Mouse (Mus musculus) skeletal muscle tissue, adult 2 months (tissue): ENCODE data around the gene Glyctk.
A peak's percentile ranks its signal among the peaks of the same experiment; 100 is the strongest.

ENCODE experiments used
- DNase-seq: peaks from one replicate; pipeline ENCODE4 v3.0.0-alpha.2; 2012; ENCODE audit warnings: low read depth, low spot score

Gene Glyctk

DNA sequence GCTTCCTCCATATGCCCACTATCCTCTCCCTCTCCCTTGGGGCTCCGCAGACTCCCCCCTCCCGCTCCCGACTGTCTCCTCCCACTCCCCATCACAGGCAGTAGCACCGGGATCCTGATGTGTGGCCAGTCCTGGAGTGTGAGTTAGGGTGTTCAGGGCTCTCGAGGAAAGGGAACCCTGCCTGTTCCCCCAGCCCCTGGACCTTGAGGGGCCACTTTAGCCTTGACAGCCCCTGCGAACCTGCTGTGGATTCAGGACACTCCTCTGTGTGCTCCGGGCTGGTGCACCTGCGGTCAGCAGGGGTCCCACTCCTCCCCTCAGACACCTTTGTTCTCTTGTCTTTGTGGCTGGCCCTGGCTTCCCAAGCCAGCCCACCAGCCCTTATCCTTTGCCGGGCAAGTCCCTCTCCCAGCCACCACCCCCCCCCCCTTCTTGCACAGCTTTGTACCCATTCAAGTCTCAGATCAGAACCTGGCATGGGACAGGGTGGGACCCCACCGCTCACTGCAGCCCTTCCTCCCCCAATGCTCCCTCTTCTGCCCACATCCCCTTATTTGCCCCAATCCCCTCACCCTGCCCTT is 10.0 kb downstream of the Glyctk start:
- DNase-seq, result no peak

DNA sequence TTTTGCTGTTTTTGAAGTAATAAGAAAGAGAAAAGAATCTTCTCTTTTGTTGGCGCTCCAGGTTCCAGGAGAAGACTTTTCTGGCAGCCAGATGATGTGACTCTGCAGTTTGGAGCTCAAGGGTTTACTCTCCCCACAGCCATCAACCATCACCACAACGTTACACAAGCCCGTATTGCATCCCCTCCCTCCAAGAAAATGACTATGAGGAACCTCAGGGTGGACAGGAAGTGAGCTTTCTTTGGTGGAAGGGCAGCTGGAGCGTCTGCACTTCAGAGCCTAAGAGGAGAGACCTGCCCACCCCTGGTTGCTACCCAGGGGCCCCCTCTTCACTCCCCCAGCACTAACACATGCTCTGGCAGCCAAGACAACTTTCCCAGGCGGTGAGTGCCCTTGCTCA is 10.7 kb downstream of the Glyctk start:
- no peak for DNase-seq

DNA sequence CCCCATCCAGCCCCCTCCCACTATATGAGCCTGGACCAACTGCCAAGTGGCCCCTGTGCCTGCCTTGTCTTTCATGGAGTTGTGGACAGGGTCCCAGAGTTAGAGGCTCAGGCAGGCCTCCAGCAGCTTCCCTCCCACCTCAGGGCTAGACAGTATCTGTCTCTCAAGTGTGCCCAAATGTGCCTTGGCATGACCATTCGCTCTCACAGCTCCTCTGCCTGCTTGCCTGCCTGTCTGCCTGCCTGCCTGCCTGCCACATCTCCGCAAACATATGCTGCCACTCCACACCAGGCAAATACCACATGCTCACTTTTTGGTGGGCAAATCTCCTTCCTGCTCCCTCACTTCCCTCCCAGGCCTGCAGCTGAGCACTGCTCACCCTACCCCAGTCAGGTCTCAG is 12.4 kb downstream of the Glyctk start:
- DNase-seq, result no peak

DNA sequence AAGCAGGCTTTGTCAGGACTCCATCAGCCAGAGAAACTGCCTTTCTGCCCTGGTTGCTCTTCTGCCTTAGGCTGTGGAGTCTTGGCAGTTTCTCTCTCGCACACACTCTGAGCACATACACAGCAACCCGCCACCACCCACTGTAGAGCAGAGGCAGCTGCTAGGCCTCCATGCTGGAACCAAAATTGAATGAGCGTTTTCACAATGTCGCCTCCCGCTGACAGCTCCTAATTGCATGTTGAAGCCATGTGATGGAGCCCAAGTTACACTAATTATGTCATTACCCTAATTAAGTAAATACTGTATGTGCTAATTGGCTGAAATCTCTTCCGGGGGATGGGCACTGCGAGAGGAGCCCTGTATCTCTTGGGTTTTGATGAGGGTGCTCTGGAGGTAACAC is 13.8 kb downstream of the Glyctk start:
- DNase-seq, result no peak

DNA sequence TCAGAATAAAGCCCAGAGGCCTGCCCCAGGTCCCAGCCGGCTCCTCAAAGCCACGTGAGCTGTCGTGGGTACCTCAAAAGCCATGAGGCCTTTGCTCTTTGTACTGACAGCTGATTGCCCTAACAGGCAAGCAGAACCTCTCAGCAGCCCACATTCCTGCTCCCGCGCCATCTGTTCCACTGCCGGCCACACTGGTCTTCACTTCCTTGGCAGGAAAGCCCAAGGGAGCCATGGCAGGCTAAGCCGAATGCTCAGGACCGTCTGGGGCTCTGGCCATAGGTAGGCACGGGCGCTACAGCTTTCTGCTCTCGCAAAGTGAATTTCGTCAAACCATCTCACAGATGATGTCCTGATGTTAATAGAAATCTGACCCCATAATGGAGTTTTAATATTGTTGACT is 16.0 kb downstream of the Glyctk start:
- DNase-seq, result no peak

DNA sequence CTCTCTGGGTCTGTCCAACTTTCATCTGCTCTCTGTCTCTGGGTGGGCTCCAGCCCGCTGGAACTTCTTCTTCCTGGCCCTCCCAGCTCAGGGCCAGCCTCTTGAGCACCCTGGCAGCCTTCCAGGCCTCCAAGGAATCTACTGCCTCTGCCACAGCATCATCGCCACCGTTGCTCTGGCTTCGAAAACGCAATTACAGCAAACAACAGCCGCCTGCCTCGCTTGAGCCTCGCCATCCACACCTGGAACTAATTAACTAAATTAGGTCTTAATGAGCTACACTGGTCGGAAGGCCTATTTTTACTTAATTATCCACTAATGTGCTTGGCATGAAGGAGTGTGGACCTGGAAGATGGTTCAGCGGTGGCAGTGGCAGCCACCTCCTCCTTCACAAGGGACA is 18.2 kb downstream of the Glyctk start:
- DNase-seq, result no peak

DNA sequence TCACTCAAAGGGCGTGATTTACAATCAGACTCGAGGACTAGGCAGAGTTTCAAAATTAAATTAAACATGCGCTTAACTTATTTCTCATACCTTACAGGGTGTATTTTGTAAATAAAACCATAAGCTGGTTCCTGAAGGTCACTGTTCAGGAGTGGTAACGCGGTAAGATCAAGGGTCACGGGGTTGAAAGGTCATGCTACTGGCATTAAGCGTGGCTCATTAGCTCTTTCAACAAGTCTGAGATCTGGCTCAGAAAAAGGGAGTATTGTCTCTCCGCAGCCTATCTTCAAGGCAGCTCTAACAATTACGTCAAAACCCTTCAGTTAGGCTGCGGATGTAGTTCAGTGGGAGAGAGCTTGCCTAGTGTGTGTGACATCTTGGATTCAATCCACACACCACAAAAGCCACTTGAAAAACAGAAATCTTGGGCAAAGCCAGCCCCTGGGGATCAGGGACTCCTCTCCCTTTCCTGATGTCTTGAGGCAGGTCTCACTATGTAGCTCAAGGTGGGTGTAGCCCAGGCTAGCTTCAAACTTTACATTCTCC is 20.2 kb downstream of the Glyctk start:
- no peak for DNase-seq

DNA sequence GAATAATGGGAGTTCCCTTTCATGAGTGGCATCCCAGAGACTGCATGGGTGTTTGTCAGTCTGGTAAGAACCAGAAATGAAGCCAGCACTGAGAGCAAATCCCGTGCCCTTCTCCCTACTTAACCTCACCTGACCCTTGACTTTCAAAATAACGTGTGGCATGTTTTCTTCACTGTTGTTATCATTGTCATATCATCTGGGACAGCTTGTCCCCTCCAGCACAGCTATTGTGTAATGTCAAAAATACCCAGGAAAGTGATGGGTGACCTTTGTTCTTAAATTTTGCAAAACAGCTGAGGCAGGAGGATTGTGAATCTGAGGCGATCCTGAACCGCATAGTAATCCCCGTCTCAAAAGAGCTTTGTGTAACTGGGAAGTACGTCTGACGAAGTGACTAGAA is 27.7 kb downstream of the Glyctk start:
- no peak for DNase-seq

DNA sequence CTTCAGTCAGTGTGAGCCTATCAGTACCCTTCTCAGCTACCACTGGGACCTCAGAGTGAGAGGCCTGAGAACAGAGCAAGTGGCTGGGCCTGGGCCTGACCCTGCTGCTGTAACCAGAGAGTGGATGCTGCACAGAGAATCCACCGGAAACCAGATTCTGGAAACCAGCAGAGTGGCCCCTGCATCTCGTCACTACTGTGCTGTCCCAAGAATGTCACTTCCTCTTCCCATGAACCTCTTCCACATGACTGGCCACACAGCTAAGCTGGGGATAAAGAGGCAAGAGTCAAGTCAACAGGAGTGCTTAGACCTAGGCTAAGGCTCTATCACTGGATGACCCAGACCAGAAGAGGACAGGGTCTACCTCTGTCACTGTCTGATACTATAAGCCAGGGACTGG is 28.9 kb downstream of the Glyctk start:
- no peak for DNase-seq

DNA sequence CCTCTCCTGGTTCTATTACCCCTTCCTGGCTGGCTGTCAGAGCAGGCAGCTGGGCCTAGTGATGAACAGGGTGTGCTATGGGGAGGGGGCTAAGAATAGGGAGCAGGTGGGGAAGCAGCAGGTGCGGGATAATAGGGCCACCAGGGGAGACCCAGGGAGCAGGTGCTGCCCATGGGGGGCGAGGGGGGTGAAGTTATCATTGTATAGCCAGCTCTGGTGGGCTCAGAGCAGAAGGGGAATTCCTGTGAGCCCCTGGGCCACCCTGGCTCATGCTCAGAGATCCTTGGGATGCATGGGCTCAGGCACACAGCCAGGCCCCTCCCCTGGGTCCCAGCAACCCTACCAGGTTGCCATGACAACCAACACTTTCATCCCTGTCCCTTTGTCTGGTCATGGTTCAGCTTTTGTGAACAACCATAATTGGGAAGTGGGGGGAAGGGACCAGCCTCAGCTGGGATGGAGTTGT is 31.1 kb downstream of the Glyctk start:
- DNase-seq, result no peak

DNA sequence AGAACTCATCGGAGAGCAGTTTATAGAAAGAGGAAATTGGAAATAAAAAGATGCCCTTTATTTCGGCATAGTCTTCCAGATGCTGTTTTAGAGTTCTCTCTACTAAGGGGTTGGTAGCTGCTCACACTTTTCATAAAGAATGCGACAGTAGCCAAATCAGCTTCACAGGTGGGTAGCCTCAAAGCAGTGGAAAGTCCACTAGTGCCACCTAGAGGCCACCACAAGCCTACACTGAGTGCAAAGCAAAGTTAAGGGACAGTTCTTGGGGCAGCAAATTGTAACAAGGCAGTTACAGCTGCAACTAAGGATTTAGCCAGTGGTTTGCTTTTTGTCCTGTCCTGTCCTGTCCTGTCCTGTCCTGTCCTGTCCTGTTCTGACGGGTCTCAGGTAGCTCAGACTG is 34.3 kb downstream of the Glyctk start:
- DNase-seq, result no peak

DNA sequence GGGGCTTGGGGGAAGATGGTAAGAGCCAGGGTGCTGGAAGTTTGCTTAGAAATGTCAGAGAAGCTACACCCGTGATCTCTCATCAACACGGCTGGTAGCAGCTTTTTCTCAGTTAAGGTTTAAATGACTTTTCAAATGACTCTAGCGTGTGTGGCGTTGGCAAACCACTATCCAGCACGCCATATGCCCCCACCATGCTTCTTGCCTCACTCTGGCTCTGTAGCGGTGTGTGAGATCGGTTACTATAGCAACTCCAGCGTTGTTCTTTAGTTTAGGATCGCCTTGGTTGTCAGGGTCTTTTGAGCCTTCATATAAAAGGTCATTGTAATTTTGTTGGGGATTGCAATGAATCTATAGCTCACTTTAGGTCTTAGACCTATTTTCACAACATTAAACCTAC is 38.9 kb downstream of the Glyctk start:
- DNase-seq, result no peak

DNA sequence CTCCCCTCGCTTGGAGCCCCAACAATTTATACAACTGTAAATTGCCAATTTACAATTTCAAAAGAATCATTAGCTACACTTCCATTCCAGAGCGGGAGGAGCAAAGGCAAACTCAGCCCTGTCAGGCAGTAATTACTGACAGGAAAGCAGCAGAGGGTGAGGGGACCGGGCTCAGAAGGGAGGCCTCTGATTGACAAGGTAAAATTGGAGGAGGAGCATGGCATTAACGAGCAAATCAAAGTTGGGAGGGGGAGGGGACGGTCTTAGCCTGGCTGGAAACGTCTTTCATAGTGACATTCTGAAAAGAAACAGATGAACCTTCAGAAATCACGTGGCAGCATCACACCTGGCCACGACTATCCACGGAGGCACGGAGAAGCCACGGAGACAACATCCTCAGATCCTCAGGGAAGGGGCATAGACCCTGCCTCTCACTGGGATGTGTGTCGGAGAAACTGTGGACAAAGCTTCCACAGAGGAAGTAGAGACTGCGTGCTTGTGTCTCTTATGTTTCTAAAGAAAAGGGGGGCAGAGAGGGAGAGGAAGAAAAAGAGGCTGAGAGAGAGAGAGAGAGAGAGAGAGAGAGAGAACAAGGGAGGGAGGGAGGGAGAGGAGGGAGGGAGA is 42.0 kb downstream of the Glyctk start:
- no peak for DNase-seq

DNA sequence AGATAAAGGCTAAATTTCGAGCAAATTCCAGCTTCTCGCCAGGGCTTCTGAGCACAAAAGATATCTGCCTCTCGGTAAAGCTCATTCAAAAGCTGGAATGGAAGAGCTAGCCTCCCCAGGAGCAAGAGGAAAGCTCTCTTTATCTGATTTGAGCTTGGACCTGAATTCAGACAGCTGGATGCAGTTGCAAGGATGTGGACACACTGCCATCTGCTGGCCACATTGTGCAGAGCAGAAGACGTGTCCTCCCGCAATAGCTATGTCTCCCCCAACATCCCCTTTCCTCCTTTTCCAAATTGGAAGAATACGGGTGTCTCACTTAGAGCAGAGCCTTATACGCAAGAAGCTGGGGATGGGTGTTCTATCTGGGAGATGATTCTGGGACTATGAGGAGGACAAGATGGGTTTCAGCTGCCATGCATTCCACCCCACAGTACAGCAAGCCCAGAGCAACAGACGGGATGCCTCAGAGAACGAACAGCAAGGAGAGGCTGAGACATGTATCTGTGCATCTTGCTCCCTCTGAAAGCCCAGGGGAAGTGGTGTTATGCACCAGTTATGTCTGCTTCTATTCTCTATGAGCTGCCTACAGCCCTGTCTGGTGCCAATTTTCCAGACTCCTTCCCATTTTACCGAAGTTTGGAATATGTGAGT is 45.0 kb downstream of the Glyctk start:
- DNase-seq, result peak; percentile 21

DNA sequence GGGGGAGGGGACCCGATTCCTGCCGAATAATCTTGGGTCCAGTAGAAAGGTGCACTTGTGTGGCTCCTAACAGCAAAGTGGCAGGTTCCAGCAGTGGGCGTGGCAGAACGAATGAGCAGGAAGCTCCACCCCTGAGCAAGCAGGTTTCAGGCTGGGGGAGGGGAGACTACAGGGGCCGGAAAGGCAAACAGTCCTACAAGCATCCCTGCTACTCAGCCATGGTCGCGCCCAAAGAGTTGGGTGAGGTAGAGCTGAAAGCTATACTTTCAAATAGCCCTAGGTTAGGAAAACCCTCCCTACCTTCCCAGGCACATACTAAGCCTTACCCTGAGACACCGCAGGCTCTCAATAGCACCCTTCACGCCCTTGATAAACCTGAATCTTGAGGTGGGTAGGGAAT is 51.7 kb downstream of the Glyctk start:
- no peak for DNase-seq

DNA sequence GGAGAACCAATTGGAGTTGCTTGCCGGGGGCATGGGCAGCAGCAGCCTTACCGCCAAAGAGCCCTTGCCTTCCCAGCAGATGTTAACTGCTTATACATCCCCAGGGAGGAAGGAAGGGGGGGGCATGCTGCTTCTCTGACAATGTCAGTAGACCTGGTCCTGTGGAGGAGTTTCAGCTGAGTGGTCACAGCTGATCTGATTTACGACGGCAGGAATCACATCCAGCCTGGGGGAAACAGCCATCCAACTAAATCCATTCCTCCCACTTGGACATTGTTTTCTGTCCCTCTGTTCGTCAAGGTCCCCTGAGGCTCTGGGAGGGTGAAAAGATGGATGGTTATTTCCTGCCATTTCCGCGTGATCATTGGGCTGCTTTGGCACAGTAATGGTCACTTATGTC is 53.5 kb downstream of the Glyctk start:
- DNase-seq, result no peak
